Mouse (Mus musculus) thymus, postnatal 10 days (tissue): ENCODE measurements around the gene Lsm2.
"Not testable (repeated sequence)": the region's sequence is repeated elsewhere in the genome, so short reads cannot be mapped to it uniquely, and the experiment has no call there.

ENCODE experiments used
- DNase-seq, 2 experiments: peaks; one replicate each; pipeline ENCODE4 v3.0.0; 2021; ENCODE audit warnings: low spot score in 2 of 2

Gene Lsm2

DNA sequence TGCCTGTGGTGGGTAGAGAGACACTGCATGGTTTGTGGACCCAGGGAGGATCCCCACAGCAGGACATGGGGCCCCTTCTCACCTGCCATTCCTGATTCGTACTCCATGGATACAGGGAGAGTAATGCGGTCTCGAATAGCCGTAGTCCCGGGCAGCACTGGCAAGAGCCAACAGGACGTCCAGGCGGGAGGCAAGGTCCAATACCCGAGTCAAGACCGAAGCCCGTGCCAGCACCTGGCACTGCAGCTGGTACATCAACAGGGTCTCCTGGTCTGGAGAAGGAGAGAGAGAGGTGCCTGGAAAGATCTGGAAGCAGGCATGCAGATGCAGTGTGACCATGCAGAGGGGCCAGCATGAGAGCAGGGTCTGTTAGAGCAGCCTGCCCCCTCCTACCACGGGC, 49.6 kb downstream of the Lsm2 start:
- DNase-seq, result no peak

DNA sequence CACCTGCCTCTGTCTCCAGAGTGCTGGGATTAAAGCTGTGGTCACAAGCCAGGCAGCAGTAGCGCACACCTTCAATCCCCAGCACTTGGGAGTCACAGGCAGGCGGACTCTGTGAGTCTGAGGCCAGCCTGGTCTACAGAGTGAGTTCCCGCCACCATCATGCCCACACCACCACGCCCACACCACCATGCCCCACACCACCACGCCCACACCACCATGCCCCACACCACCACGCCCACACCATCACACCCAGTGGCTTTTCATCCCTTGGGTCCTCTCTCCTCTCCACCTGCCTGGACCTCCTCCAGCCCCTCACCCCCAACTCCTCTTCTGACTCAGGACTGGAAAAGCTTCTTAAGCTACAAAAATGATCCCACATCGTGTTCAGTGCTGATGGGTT, 50.2 kb downstream of the Lsm2 start:
- no peak for DNase-seq

DNA sequence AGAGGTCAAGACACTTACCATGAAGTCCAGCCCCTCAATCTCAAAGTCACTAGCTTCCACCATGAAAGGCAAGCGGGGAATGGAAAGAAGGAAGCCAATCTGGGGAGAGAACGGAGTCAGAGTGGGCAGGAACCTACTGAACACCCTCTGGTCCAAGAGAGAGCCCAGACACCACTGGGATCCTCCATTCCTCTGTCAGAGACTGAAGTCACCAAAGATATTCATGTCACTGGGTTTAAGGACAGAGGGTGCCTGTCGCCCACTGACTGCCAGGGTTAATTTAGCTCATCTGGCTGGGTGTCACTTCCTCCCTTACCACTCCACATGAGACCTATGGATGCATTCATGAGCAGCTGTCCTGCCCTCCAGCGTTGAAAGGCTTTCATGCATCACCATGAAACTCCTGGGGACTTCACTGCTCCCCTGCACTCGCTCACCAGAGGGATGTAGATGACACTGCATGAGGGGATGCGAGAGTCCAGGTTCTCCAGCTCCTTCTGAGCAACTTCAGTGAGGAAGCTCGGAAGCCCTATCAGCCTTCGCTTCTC, 50.7 kb downstream of the Lsm2 start:
- no peak for DNase-seq

DNA sequence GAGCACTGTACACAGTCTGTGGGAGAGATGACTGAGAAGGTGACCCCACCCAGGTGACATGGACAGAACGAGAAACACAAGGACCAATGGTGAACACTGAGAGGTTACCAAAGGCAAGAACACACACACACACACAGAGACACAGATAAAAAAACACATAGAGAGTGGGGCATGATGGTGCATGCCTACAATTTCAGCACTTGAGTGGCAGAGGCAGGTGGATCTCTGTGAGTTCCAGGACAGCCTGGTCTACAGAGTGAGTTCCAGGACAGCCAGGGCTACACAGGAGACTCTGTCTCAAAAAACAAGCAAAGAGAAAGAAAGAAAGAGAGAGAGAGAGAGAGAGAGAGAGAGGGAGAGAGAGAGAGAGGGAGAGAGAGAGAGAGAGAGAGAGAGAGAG, 52.0 kb downstream of the Lsm2 start:
- DNase-seq, result not testable (repeated sequence)

DNA sequence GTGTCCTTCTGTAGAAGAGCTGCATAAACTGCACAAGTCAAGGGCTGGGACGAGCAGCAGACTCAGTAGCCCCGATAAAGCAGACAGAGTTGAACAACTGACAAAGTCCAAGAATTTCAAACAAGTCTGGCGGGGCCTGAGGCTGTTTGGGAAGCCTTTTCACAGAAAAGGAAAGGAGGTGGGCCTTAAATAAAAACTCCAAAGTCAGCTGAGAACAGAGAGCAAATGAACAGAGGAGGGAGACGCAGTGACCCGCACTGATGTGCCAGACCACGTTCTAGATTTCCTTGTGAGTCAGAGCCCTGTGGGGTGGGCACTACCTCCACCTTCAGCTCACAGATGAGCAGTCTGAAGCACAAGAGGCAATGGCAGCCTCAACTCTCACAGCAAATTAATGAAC, 53.2 kb downstream of the Lsm2 start:
- DNase-seq, result no peak
